Mouse (Mus musculus) liver, embryonic 14.5 days (tissue): Measurements from ENCODE around the gene Gdf15. TPM values are rescaled to one million over a fixed set of nuclear protein-coding genes. Genes with fewer than 3 reads are reported as not detected.
A peak's percentile ranks its signal among the peaks of the same experiment; 100 is the strongest.

Experiments used
- ATAC-seq: fragments of 200-750 bp; cut with Nextera tagmentation; 2 replicates; pipeline ENCODE4 v1.8.0; 2017; ENCODE audit warnings: moderate number of reproducible peaks, mild to moderate bottlenecking, moderate library complexity; ENCODE audit not compliant: insufficient read depth
- DNase-seq, 3 experiments: peaks; one replicate each; pipeline ENCODE4 v3.0.0-alpha.2; 2012 to 2013; ENCODE audit warnings: low read depth in 3 of 3, low spot score in 3 of 3
- H3K27ac ChIP-seq: fragments of 300-500 bp; sonication (generic); 2 replicates; pipeline ENCODE4 v1.5.1; 2014; ENCODE audit warnings: moderate library complexity, mild to moderate bottlenecking, control low read depth, inconsistent platforms
- H3K27me3 ChIP-seq: fragments of 300-500 bp; sonication (generic); 2 replicates; pipeline ENCODE4 v1.6.1; 2014; ENCODE audit warnings: mild to moderate bottlenecking, low read length, moderate library complexity; ENCODE audit not compliant: control insufficient read depth, insufficient read depth
- H3K36me3 ChIP-seq: fragments of 300-500 bp; sonication (generic); replicated peaks from 2 replicates; pipeline ENCODE4 v1.6.1; 2014; ENCODE audit warnings: low read depth; ENCODE audit not compliant: control insufficient read depth, insufficient read depth
- H3K4me1 ChIP-seq, 2 experiments: fragments of 200-500 bp in 1 of 2; fragments of 300-500 bp in 1 of 2; sonication (generic) in 1 of 2; replicated peaks; 2 replicates each; pipeline ENCODE4 v1.6.1; 2012 to 2014; ENCODE audit warnings: antibody characterized with exemption in 1 of 2, inconsistent platforms in 1 of 2, low read length in 1 of 2; ENCODE audit not compliant: control insufficient read depth in 2 of 2, insufficient read depth in 2 of 2
- H3K4me2 ChIP-seq: fragments of 300-500 bp; sonication (generic); 2 replicates; pipeline ENCODE4 v1.6.1; 2014; ENCODE audit warnings: low read depth, mild to moderate bottlenecking, control low read depth, moderate library complexity
- H3K4me3 ChIP-seq, 2 experiments: fragments of 200-500 bp in 1 of 2; fragments of 300-500 bp in 1 of 2; sonication (generic) in 1 of 2; 2 replicates each; pipeline ENCODE4 v1.5.1; 2012 to 2014; ENCODE audit warnings: low read depth in 2 of 2, low read length in 2 of 2, mild to moderate bottlenecking in 2 of 2, control low read depth in 1 of 2, inconsistent platforms in 1 of 2, moderate library complexity in 1 of 2; ENCODE audit not compliant: insufficient read depth in 1 of 2
- H3K9ac ChIP-seq: fragments of 300-500 bp; sonication (generic); replicated peaks from 2 replicates; pipeline ENCODE4 v1.6.1; 2014; ENCODE audit warnings: mild to moderate bottlenecking, control low read depth, moderate library complexity
- H3K9me3 ChIP-seq: fragments of 300-500 bp; sonication (generic); 2 replicates; pipeline ENCODE4 v1.6.1; 2016; ENCODE audit warnings: low read length, mixed read lengths; ENCODE audit not compliant: control insufficient read depth
- CTCF ChIP-seq: IDR thresholded peaks from 2 replicates; pipeline ENCODE4 v1.5.1; 2016; ENCODE audit warnings: antibody characterized with exemption, low read depth, control low read depth
- EP300 ChIP-seq: IDR thresholded peaks from 2 replicates; pipeline ENCODE4 v1.6.1; 2016; ENCODE audit warnings: antibody characterized with exemption, low read depth
- WGBS: fragments of 180-500 bp; shearing (Covaris S2); extraction: QIAGEN DNeasy Blood & Tissue Kit; methylation state at CpG from one replicate; pipeline ENCODE4 v1.1.7; 2014; ENCODE audit not compliant: insufficient replicate concordance; 5-methylcytosine and 5-hydroxymethylcytosine counted together
- polyA plus RNA-seq, 2 experiments: library from polyadenylated mRNA; depleted of rRNA in 1 of 2; stranded (reverse) in 1 of 2; unstranded in 1 of 2; fragments of >200 nt; fragmentation: Nextera tagmentation in 1 of 2; extraction: Ambion mirVana in 1 of 2; gene quantifications; 2 replicates each; pipeline versions ENCODE4 v1.2.1 to v1.2.3; 2012 to 2014

Gene Gdf15
- polyA plus RNA-seq, 2 experiments, result 1.2 to 6.3 TPM

GRCm38 (mm10) chr8:70599507-70600290 lies 32.6 kb downstream of the Gdf15 start:
- H3K27ac ChIP-seq, result no peak overlapping the region
- H3K27me3 ChIP-seq, result no peaks in the 10 kb centered on the region
- no peak overlapping the region for H3K4me3 ChIP-seq
- TF ChIP-seq CTCF (no peak), EP300 (no peak)
- no peaks in the 10 kb centered on the region for H3K9me3 ChIP-seq
- DNase-seq, result no peak
- no peak overlapping the region for H3K9ac ChIP-seq
- peaks cover 5% of the 10 kb centered on the region; the same call in 1 of the 2 replicates for H3K36me3 ChIP-seq
- WGBS, result 81% methylated on average over 12 of the region's 12 CpGs
- H3K4me1 ChIP-seq, result peaks cover 11 to 16% of the 10 kb centered on the region in 2 experiments
- H3K4me2 ChIP-seq, result no peak overlapping the region
- ATAC-seq, result no peak

GRCm38 (mm10) chr8:70598722-70599121 lies 33.5 kb downstream of the Gdf15 start:
- peaks cover 13 to 17% of the 10 kb centered on the region in 2 experiments for H3K4me1 ChIP-seq
- no peak overlapping the region; the same call in 1 of the 2 replicates for H3K4me2 ChIP-seq
- 64% methylated on average over 10 of the region's 10 CpGs for WGBS

GRCm38 (mm10) chr8:70598283-70598682 lies 34.0 kb downstream of the Gdf15 start:
- H3K4me2 ChIP-seq, result peak overlapping the region; percentile 47
- 32% methylated on average over 29 of the region's 29 CpGs for WGBS
- no peak overlapping the region for H3K9ac ChIP-seq
- H3K4me3 ChIP-seq, result peak overlapping the region in 1 of 2 experiments; percentile 21; a peak in 1 of 4 replicates
- no peak for DNase-seq
- no peaks in the 10 kb centered on the region for H3K9me3 ChIP-seq
- H3K27me3 ChIP-seq, result no peaks in the 10 kb centered on the region
- TF ChIP-seq CTCF (peak; percentile 89), EP300 (no peak)
- peaks cover 16 to 22% of the 10 kb centered on the region in 2 experiments for H3K4me1 ChIP-seq
- no peak overlapping the region for H3K27ac ChIP-seq
- no peak for ATAC-seq
- peaks cover 5% of the 10 kb centered on the region; the same call in 1 of the 2 replicates for H3K36me3 ChIP-seq

More at GRCm38 (mm10) chr8:70598722-70599121, 33.5 kb downstream of the Gdf15 start:
- H3K9me3 ChIP-seq, result no peaks in the 10 kb centered on the region
- peaks cover 5% of the 10 kb centered on the region; the same call in 1 of the 2 replicates for H3K36me3 ChIP-seq
- ATAC-seq (no peak), DNase-seq (no peak)
- H3K9ac ChIP-seq, result no peak overlapping the region
- no peak overlapping the region for H3K4me3 ChIP-seq
- peak; percentile 34; the same call in 1 of the 2 replicates for TF ChIP-seq CTCF
- TF ChIP-seq EP300, result no peak
- H3K27me3 ChIP-seq, result no peaks in the 10 kb centered on the region
- no peak overlapping the region for H3K27ac ChIP-seq

GRCm38 (mm10) chr8:70597417-70598272 lies 34.6 kb downstream of the Gdf15 start:
- Histone ChIP-seq H3K27ac (no peak overlapping the region), H3K9ac (no peak overlapping the region), H3K4me2 (peak overlapping the region; percentile 47), H3K9me3 (no peaks in the 10 kb centered on the region), H3K27me3 (no peaks in the 10 kb centered on the region), H3K4me3 (peak overlapping the region in 1 of 2 experiments; percentile 21; a peak in 2 of 4 replicates), H3K4me1 (peaks cover 16 to 22% of the 10 kb centered on the region in 2 experiments), H3K36me3 (peaks cover 3% of the 10 kb centered on the region; the same call in 1 of the 2 replicates)
- WGBS, result 61% methylated on average over 68 of the region's 68 CpGs
- ATAC-seq (no peak), DNase-seq (no peak)
- TF ChIP-seq CTCF, result no peak
- no peak for TF ChIP-seq EP300
